Comparison of ENCODE assay signal across 21 mouse cellular contexts in the genomic region with DNA sequence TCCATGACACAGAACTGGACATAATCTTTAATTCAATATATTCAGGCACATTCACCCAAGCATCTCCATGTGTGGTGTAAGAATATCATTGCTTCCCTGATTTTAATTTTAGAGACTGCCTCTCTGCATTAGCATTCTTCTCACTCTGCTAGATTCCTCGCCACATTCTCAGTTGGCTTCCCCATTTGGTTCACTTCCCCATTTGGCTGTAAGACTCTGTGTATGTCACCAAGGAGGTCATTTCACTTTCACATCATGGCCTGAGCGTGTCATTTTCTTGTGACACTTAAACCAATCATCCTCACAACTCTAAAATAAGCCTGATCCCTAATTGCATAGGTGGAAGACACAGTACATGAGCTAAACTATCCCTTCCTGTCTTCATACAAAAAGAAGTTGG.
DNase-seq lines count a peak whose midpoint lies in the region; ATAC-seq lines count a peak whose summit lies in the region.
"Had no signal": no experiment of that assay in that cellular context is flagged by ENCODE, and none has a peak within 500 bp of the region (broad histone marks: within the 10 kb centered on the region; RNA-seq: fewer than 3 reads in every experiment).

No protein-coding gene starts in this region.

- H3K27me3 ChIP-seq in hindbrain, embryonic 10.5 days (ENCODE audit: insufficient read depth, poor library complexity, severe bottlenecking): no peaks in the 10 kb centered on the region
- H3K27me3 ChIP-seq: CH12.LX; heart, embryonic 15.5 days; liver, embryonic 13.5 days; lung, embryonic 15.5 days; megakaryocyte, embryonic 14.5 days had no signal

- no peak overlapping the region for H3K27ac ChIP-seq in hindbrain, embryonic 10.5 days
- H3K27ac ChIP-seq: gastrocnemius, adult 2 months; heart, embryonic 15.5 days; liver, embryonic 13.5 days; lung, embryonic 15.5 days; stomach, postnatal 0 days had no signal

- 83% methylated on average over 2 of the region's 2 CpGs for WGBS in hindbrain, embryonic 10.5 days

- peak; percentile 1 for DNase-seq in adrenal gland, adult 2 months
- no peak for DNase-seq in adrenal gland, postnatal 10 days
- peak; percentile 21 for DNase-seq in layer of hippocampus, adult 9-11 months
- DNase-seq in layer of hippocampus, postnatal 10 days (ENCODE audit: low spot score in 2 of 2): no peak
- DNase-seq in Muller cell, postnatal 12 days (ENCODE audit: inconsistent ontology term): peak; percentile 32
- DNase-seq in hindbrain, embryonic 10.5 days (ENCODE audit: low spot score): no peak
- no peak for DNase-seq in frontal cortex, postnatal 10 days (ENCODE audit: low spot score in 2 of 2)
- DNase-seq: cerebellum, adult 11 months; cerebellum, postnatal 36 days; gastrocnemius, adult 2 months; kidney, adult 8-10 months; kidney, postnatal 14 days; liver, embryonic 13.5 days; right cerebral cortex, postnatal 25 days had no signal

- no peaks in the 10 kb centered on the region for H3K36me3 ChIP-seq in hindbrain, embryonic 10.5 days
- H3K36me3 ChIP-seq: heart, embryonic 15.5 days; liver, embryonic 13.5 days; lung, embryonic 15.5 days had no signal

- H3K9me3 ChIP-seq in hindbrain, embryonic 10.5 days: no peaks in the 10 kb centered on the region
- H3K9me3 ChIP-seq: heart, embryonic 15.5 days; liver, embryonic 13.5 days; lung, embryonic 15.5 days; megakaryocyte, embryonic 14.5 days had no signal

- H3K4me3 ChIP-seq in hindbrain, embryonic 10.5 days: no peak overlapping the region
- H3K4me3 ChIP-seq: gastrocnemius, adult 2 months; heart, embryonic 15.5 days; liver, embryonic 13.5 days; lung, embryonic 15.5 days; megakaryocyte, embryonic 14.5 days had no signal

- peak; percentile 96 for ATAC-seq in megakaryocyte progenitor cell, adult 5-6 weeks (replicated peaks; ENCODE audit: poor library complexity)
- ATAC-seq: midbrain, embryonic 16.5 days had no signal

- H3K4me1 ChIP-seq in hindbrain, embryonic 10.5 days (replicated peaks): no peaks in the 10 kb centered on the region
- H3K4me1 ChIP-seq: heart, embryonic 15.5 days; lung, embryonic 15.5 days; megakaryocyte, embryonic 14.5 days had no signal

Comparison
In these comparisons a context has a peak if more than half of its experiments do, and no peak if none do; other contexts are left out.
1. DNase-seq: peak in adrenal gland, adult 2 months (single experiment), layer of hippocampus, adult 9-11 months (single experiment) and Muller cell, postnatal 12 days (single experiment); none in adrenal gland, postnatal 10 days (single experiment), layer of hippocampus, postnatal 10 days (0 of 2), hindbrain, embryonic 10.5 days (single experiment) and frontal cortex, postnatal 10 days (0 of 2).